Mouse (Mus musculus) limb, embryonic 10.5 days (tissue): ENCODE results near the gene Rfxap. TPM values are rescaled to one million over a fixed set of nuclear protein-coding genes. Genes with fewer than 3 reads are reported as not detected.

Source experiments
- DNase-seq: peaks from one replicate; pipeline ENCODE4 v3.0.0-alpha.2; 2017; ENCODE audit warnings: low spot score
- H3K27ac ChIP-seq: fragments of 300-500 bp; sonication (generic); 2 replicates; pipeline ENCODE4 v1.5.1; 2016; ENCODE audit warnings: mild to moderate bottlenecking
- H3K27me3 ChIP-seq: fragments of 300-500 bp; sonication (generic); 2 replicates; pipeline ENCODE4 v1.6.1; 2016; ENCODE audit warnings: low read depth, mild to moderate bottlenecking; ENCODE audit not compliant: poor library complexity, severe bottlenecking
- H3K36me3 ChIP-seq: fragments of 300-500 bp; sonication (generic); 2 replicates; pipeline ENCODE4 v1.6.1; 2016; ENCODE audit warnings: mild to moderate bottlenecking, moderate library complexity
- H3K4me1 ChIP-seq: fragments of 300-500 bp; sonication (generic); 2 replicates; pipeline ENCODE4 v1.6.1; 2016
- H3K4me3 ChIP-seq: fragments of 300-500 bp; sonication (generic); 2 replicates; pipeline ENCODE4 v1.5.1; 2016; ENCODE audit warnings: mild to moderate bottlenecking, moderate library complexity
- H3K9me3 ChIP-seq: fragments of 300-500 bp; sonication (generic); replicated peaks from 2 replicates; pipeline ENCODE4 v1.6.1; 2016; ENCODE audit warnings: mild to moderate bottlenecking
- WGBS: fragments of 180-500 bp; shearing (Covaris S2); methylation state at CpG from one replicate; pipeline ENCODE4 v1.1.7; 2016; 5-methylcytosine and 5-hydroxymethylcytosine counted together
- polyA plus RNA-seq: library from polyadenylated mRNA; unstranded; fragments of >200 nt; fragmentation: Nextera tagmentation; extraction: Ambion mirVana; gene quantifications from 2 replicates; pipeline ENCODE4 v1.2.1, GENCODE M21; 2016

Gene Rfxap
- polyA plus RNA-seq, 1 experiment from 2014 or later: 35.4 TPM

DNA sequence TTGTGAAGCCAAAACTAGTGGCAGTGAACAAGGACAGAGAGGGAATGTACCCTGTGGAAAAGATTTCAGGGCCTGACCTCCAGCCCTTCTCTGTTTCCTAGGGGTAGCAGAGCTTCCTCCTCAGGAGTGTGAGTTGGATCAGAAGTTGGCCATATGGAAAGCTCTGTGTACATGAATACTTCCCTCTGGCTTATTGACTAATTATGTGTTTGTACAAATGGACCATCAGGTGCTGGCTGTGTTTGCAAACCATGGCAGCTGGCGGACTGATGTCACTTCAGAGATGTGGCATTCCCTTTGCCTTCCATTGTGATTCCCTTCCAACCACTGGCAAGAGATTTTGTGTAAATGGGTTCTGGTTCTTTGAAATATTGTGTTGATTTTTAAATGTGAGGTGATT lies 46.3 kb downstream of the Rfxap start:
- Histone ChIP-seq H3K36me3 (no peaks in the 10 kb centered on the region), H3K9me3 (no peaks in the 10 kb centered on the region), H3K27me3 (peaks cover 9% of the 10 kb centered on the region; the same call in 1 of the 2 replicates), H3K4me3 (no peak overlapping the region), H3K27ac (no peak overlapping the region), H3K4me1 (peaks cover 15% of the 10 kb centered on the region)
- DNase-seq: no peak
- 97% methylated on average over 1 of the region's 1 CpGs for WGBS

DNA sequence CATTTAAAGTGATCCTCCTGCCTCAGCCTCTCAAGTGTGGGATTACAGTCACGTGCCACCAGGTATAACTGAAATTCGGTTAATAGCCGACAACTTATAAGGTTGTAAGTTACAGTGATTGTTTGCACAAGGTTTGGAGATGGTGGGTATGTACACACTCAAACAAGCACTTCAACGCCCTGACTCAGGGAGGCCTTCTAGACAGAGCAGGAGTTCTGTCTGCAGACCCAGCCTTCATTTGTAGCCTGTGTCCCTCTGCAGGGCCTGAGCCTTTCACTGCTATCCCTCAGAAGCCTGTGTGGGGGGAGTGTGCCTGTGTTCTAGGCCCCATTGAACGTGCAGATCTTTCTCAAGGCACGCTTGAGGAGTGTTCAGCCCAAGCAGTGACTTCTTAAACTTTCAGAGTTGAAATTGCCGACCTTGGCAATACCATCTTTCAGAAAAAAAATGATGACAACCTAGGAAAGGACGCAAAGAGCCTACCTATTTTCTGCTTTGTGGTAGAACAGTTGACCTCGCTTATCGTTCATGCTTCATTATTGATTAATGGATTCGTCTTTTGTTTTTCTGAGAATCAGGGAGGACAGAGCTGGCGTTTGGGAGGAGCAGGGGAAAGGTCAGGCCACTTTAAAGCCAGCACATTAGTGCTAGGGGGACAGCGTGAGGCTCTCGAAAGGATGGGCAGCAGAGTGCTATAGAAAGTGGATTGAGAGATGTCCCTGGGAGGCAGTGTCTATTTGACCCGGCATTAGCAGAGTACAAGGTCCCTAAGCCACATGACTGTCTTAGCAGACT lies 47.1 kb downstream of the Rfxap start:
- 72% methylated on average over 15 of the region's 15 CpGs for WGBS
- Histone ChIP-seq H3K4me3 (no peak overlapping the region), H3K27ac (no peak overlapping the region), H3K36me3 (no peaks in the 10 kb centered on the region), H3K4me1 (peaks cover 22% of the 10 kb centered on the region), H3K9me3 (no peaks in the 10 kb centered on the region), H3K27me3 (peaks cover 17% of the 10 kb centered on the region)
- DNase-seq: no peak

DNA sequence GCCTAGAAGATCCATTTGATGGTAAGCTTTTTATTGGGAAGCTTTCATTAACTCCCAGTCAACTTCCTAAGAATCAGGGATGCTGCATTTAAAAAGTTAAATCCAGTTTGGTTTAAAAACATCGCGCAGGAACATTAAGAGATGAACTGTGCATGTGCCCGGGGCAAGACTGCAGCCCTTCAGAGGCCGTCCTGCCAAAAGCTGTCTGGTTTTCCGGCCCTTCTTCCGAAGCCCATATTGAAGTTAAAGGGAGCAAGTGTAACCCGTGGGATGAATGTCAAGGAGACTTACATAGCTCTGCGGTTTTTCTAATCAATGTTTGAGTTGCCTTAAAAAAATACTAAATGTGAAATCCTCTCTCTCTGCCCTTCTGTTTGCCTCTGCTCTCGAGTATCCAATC lies 48.4 kb downstream of the Rfxap start:
- WGBS: 84% methylated on average over 9 of the region's 9 CpGs
- no peak for DNase-seq
- H3K27ac ChIP-seq: no peak overlapping the region
- H3K36me3 ChIP-seq: no peaks in the 10 kb centered on the region
- no peak overlapping the region for H3K4me3 ChIP-seq
- H3K27me3 ChIP-seq: peaks cover 30% of the 10 kb centered on the region
- H3K9me3 ChIP-seq: no peaks in the 10 kb centered on the region
- H3K4me1 ChIP-seq: peaks cover 25% of the 10 kb centered on the region

DNA sequence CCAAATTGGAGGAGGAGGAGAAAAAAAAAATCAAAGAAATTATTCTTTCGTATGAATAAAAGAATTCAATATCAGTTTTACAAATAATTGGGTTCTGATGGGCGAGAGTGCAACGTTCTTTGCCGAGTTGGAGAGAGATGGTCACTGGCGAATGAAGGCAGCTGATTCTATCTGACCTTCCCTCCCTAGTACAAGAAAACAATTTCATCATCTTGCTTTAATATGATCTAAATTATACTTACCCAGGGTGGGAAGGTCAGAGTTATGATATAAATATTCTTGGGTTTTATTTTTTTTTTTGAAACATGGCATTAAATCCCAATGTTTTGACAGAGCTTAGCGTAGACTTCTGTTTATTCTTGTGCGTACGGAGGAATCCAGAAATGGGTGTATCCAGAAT lies 50.1 kb downstream of the Rfxap start:
- H3K27me3 ChIP-seq: peaks cover 31% of the 10 kb centered on the region
- 91% methylated on average over 8 of the region's 8 CpGs for WGBS

DNA sequence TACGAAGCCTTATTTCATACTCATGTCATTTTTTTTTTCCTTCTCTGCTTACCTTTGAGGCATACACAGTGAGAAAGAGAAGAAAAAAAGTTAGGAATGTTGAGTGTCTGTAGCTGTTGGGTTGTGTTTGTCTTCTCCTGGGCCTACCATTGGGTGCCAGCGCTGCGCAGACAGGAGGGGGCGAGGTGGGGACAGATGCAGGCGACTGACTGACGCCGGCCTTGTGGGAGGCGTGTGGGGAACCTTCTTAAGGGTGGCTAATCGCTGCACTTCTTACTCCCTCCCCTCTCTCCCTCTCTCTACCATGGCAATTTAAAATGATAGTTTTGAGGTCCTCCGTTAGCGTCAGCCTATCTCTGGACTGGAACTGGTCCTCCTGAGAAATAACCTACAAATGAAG lies 51.5 kb downstream of the Rfxap start:
- Histone ChIP-seq H3K4me1 (peaks cover 21% of the 10 kb centered on the region), H3K36me3 (peaks cover 5% of the 10 kb centered on the region), H3K9me3 (no peaks in the 10 kb centered on the region), H3K27ac (peak overlapping the region; percentile 78; the same call in 1 of the 2 replicates), H3K27me3 (peaks cover 31% of the 10 kb centered on the region), H3K4me3 (peak overlapping the region; percentile 78)
- under 1% methylated on average over 11 of the region's 11 CpGs for WGBS
- peak; percentile 42 for DNase-seq

More for the DNA sequence above, 50.1 kb downstream of the Rfxap start:
- Histone ChIP-seq H3K4me3 (no peak overlapping the region), H3K4me1 (peaks cover 21% of the 10 kb centered on the region), H3K36me3 (no peaks in the 10 kb centered on the region), H3K27ac (no peak overlapping the region), H3K9me3 (no peaks in the 10 kb centered on the region)
- no peak for DNase-seq

DNA sequence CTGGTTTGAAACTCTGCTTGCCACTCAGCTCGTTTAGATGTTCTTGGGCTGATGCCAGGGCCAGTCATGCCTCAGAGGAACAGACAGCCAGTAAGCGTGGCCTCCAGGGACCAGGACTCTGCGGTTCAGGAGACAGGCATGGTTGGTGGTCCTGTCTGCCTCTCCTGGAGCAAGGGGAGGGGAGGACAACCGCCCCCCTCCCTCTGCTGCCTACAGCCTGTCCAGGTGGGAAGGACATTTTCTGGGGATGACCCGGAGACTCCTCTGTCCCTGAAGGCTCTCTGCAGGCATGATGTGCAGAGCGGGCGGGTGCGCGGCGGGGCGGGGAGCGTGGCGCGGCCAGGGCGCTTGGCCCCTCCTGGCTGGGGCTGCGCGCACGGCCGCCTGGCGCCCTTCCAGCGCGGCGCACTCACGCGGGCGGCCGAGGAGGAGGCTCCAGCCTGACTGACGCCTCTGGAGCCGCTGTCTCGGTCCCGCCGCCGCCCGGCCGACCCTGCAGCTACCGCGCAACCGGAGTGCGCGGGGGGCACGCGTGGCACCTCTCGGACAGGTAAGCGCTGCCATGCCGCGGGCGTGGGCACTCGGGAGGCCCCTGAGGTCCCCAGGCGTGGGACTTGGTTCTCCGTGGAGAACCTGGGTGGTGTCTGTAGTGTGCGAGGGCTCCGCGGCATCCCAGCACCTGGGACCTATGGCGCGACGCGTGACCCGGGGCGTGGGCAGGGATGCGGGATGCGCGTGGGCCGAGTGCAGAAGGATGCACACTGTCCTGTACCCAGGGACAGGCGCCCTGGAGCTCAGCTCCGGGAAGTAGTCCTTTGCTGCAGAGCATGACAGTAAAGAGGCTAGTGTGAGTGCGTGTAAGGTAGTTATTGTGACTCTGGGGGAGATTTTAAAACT lies 52.2 kb downstream of the Rfxap start, which contains the start of gene Smad9:
Smad9 (plus strand) TSS at position 438 of the 897 bp plus-strand sequence.
- Histone ChIP-seq H3K4me1 (peaks cover 21% of the 10 kb centered on the region), H3K36me3 (peaks cover 12% of the 10 kb centered on the region), H3K27ac (peak within 1 kb of the TSS; percentile 78), H3K4me3 (peak within 1 kb of the TSS; percentile 78), H3K27me3 (peaks cover 31% of the 10 kb centered on the region), H3K9me3 (no peaks in the 10 kb centered on the region)
- DNase-seq: peak; percentile 64
- WGBS: under 1% methylated on average over 66 of the region's 66 CpGs

GRCm38 (mm10) chr3:54753411-54753810 lies 54.2 kb downstream of the Rfxap start:
- Histone ChIP-seq H3K4me1 (peaks cover 21% of the 10 kb centered on the region), H3K27me3 (peaks cover 31% of the 10 kb centered on the region), H3K9me3 (no peaks in the 10 kb centered on the region), H3K27ac (no peak overlapping the region), H3K36me3 (peaks cover 32% of the 10 kb centered on the region), H3K4me3 (no peak overlapping the region)
- WGBS: 76% methylated on average over 4 of the region's 4 CpGs
- no peak for DNase-seq

Other genes with a start within 250 kb of the Rfxap start
- gene Supt20, start 115.0 kb downstream of the Rfxap start, polyA plus RNA-seq: 94.4 and 106 TPM in 2 replicates
- 1.1 and 1.5 TPM in 2 replicates for gene Gm21958, start 93.4 kb downstream of the Rfxap start, polyA plus RNA-seq
- gene Exosc8, start 72.4 kb downstream of the Rfxap start, polyA plus RNA-seq: 183 and 200 TPM in 2 replicates
- gene Alg5, start 72.3 kb downstream of the Rfxap start, polyA plus RNA-seq: 39.8 and 42.0 TPM in 2 replicates
- 0.23 and 0.26 TPM in 2 replicates for gene Smad9, start 52.2 kb downstream of the Rfxap start, polyA plus RNA-seq
- not detected in 2 replicates for gene Sertm1, start 108.1 kb upstream of the Rfxap start, polyA plus RNA-seq
- 0.85 and 2.6 TPM in 2 replicates for gene Ccna1, start 247.7 kb upstream of the Rfxap start, polyA plus RNA-seq